Mouse (Mus musculus) testis, postnatal 14 days (tissue): Measurements from ENCODE around the gene Lilrb4a.
"Not testable (repeated sequence)": the region's sequence is repeated elsewhere in the genome, so short reads cannot be mapped to it uniquely, and the experiment has no call there.

Source experiments
- DNase-seq: peaks from one replicate; pipeline ENCODE4 v3.0.0; 2021; ENCODE audit warnings: low spot score

Lilrb4a gene

GRCm38 (mm10) chr10:51490691-51491090, at the start of gene Lilrb4a:
TSS of gene Lilrb4a (plus strand) at chr10:51490956.
- DNase-seq: not testable (repeated sequence)

- DNase-seq: no peak
These were observed 39.1 kb upstream of the Lilrb4a start for GRCm38 (mm10) chr10:51451610-51452009.

GRCm38 (mm10) chr10:51453616-51454298, 37.0 kb upstream of the Lilrb4a start:
- no peak for DNase-seq

GRCm38 (mm10) chr10:51454365-51454764, 36.4 kb upstream of the Lilrb4a start:
- DNase-seq: no peak

- DNase-seq: no peak
These were observed 35.0 kb upstream of the Lilrb4a start for GRCm38 (mm10) chr10:51455762-51456161.

- DNase-seq: no peak
These were observed 34.4 kb upstream of the Lilrb4a start for GRCm38 (mm10) chr10:51456369-51456768.

- DNase-seq: not testable (repeated sequence)
These were observed 27.0 kb upstream of the Lilrb4a start for GRCm38 (mm10) chr10:51463800-51464199.

- not testable (repeated sequence) for DNase-seq
These were observed 10.4 kb upstream of the Lilrb4a start, which contains the start of the genes Gm49339 and Lilr4b for GRCm38 (mm10) chr10:51480397-51480796. TSS of gene Gm49339 (plus strand) at chr10:51480612. TSS of gene Lilr4b (plus strand) at chr10:51480632.

- DNase-seq: no peak
These were observed 29.3 kb downstream of the Lilrb4a start for GRCm38 (mm10) chr10:51520021-51520420.

- DNase-seq: no peak
These were observed 30.7 kb downstream of the Lilrb4a start for GRCm38 (mm10) chr10:51521453-51521852.

GRCm38 (mm10) chr10:51526090-51526489, 35.3 kb downstream of the Lilrb4a start:
- DNase-seq: no peak

GRCm38 (mm10) chr10:51526633-51527032, 35.9 kb downstream of the Lilrb4a start:
- no peak for DNase-seq

GRCm38 (mm10) chr10:51528840-51529434, 38.2 kb downstream of the Lilrb4a start:
- no peak for DNase-seq

- DNase-seq: no peak
These were observed 38.7 kb downstream of the Lilrb4a start for GRCm38 (mm10) chr10:51529497-51529896.

GRCm38 (mm10) chr10:51530813-51531212, 40.1 kb downstream of the Lilrb4a start:
- DNase-seq: no peak
